Mouse (Mus musculus): ENCODE results near the gene E130308A19Rik.
A peak's percentile ranks its signal among the peaks of the same experiment; 100 is the strongest.

Gene E130308A19Rik

GRCm38 (mm10) chr4:59684306-59684705 is 58.3 kb downstream of the E130308A19Rik start:
- no peak for DNase-seq

- no peak for DNase-seq
These were observed 60.7 kb downstream of the E130308A19Rik start for GRCm38 (mm10) chr4:59686716-59687115.

- DNase-seq = no peak
These were observed 63.0 kb downstream of the E130308A19Rik start for GRCm38 (mm10) chr4:59689055-59689454.

DNA sequence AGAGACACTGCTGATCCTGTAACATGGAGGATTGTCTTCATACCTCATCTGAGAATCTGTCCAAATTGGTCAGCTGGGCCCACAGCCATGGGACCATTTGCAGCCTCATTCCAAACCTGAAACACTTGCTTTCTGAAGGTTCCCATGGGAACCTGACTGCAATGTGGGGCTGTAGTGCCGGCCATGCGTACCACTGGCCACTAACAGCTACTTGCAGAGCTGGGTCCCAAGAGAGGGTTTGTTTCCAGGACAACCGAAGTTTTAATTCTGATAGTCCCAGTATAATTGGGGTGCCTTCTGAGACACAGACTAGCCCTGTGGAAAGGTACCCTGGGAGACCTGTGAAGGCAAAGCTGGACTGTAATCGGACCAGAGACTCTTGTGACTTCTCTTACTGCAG is 64.1 kb downstream of the E130308A19Rik start:
- no peak for DNase-seq

GRCm38 (mm10) chr4:59696846-59697245 is 70.8 kb downstream of the E130308A19Rik start:
- DNase-seq = no peak

GRCm38 (mm10) chr4:59697869-59698268 is 71.9 kb downstream of the E130308A19Rik start:
- DNase-seq = no peak

- no peak for DNase-seq
These were observed 73.2 kb downstream of the E130308A19Rik start for GRCm38 (mm10) chr4:59699014-59699792.

- no peak for DNase-seq
These were observed 83.3 kb downstream of the E130308A19Rik start for GRCm38 (mm10) chr4:59709321-59709720.

- no peak for DNase-seq
These were observed 84.9 kb downstream of the E130308A19Rik start for GRCm38 (mm10) chr4:59710736-59711389.

DNA sequence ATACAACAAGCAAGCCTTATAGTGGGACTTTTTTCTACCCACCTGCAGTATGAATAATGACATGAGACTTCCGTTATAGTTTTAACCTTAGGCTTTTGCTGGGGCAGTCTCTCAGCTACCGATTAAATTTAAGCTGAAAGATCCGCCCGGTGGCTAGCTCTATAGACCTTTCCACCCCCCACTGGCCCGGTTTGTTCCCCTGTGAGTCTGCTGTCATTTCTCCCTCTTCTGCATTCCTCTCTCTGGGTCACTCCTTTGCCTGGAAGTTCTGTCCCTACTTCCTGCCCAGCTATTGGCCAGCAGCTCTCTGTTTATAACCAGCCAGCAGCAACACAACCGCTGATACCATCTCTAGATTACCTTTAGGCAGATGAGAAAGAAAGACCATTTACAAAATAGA is 86.4 kb downstream of the E130308A19Rik start:
- DNase-seq = no peak

GRCm38 (mm10) chr4:59712955-59713354 is 86.9 kb downstream of the E130308A19Rik start:
- DNase-seq = no peak

DNA sequence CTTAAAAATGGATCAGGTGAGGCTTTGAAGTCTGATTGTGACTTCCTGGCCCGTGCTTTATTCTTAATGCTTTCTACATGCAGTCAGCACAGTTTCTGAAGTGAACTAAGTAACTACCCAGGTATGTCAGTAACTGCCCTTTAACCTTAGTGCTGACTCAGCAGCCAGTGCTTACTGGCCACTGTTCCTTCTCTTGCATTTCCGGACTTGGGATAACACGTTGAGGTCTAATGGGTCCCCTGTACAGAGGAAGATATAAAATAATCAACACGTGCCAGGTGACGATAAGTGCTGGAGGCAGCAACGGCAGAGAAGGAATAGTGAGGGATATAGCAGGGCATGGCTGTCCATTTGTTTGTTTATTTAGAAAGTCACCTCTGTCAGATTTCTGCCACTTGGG is 88.5 kb downstream of the E130308A19Rik start:
- no peak for DNase-seq

- DNase-seq = no peak
These were observed 88.9 kb downstream of the E130308A19Rik start for GRCm38 (mm10) chr4:59714926-59715325.

DNA sequence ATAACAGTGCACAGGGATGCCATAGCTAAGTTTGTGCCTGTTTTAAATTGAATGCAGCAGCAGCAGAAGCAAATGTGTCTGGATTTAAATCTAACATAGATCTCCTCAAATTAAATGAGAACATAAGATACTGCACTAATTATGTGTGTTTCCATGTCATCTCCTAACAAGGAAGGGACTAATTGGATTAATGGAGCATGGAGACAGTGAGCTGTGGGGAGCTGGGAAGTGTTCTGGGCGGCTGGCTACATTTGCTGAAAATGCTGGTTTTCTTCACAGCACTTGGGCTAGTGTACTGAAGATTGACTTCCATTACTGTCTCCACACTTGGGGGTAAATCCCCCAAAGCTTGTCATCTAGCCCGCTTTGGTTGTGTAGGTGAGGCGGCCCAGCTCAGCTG is 89.5 kb downstream of the E130308A19Rik start:
- no peak for DNase-seq

GRCm38 (mm10) chr4:59717349-59717748 is 91.3 kb downstream of the E130308A19Rik start:
- DNase-seq = no peak

DNA sequence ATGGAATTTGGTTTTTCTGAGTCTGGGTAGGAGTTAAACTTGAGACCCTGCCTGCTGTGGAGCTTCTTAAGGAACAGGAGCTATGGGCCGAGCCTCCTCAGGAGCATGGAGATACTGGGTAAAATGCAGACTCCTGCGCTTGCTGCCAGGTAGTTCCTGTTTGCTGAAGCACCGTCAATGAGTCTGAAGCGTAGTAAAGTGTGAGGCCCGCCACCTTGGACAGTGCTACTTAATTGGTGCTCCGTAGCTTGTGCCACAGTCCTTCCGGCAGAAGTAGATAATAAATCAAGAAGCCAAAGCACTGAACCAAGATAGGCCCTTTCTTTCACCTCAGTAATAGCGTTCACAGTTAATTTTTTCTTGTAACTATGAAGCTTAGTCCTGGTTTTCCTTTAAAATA is 92.5 kb downstream of the E130308A19Rik start:
- DNase-seq = no peak

- DNase-seq = no peak
These were observed 93.7 kb downstream of the E130308A19Rik start for GRCm38 (mm10) chr4:59719481-59720355.

GRCm38 (mm10) chr4:59721811-59722210 is 95.8 kb downstream of the E130308A19Rik start:
- DNase-seq = no peak

DNA sequence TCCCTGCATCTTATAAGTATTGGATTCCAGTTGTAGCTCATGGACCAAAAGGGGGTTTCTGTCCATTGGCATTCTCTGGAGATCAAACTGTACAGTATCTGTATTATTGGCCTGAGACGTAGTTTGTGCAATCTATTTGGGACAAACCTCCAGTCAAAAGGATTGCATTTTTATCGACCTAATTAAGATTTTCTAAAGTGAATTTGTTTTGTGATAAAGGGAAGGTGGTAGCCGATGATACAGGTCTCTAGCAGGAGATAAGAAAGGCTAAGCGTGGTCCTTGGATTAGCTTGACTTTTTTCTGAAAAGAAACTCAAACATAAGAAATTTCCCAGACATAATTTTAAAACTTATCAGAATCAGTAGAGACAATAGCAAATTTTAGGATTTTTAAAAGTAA is 99.6 kb downstream of the E130308A19Rik start:
- DNase-seq = no peak

GRCm38 (mm10) chr4:59726501-59726900 is 100.5 kb downstream of the E130308A19Rik start:
- peak; percentile 34 for DNase-seq

- no peak for DNase-seq
These were observed 101.3 kb downstream of the E130308A19Rik start for GRCm38 (mm10) chr4:59727187-59727877.

- DNase-seq = no peak
These were observed 101.9 kb downstream of the E130308A19Rik start for GRCm38 (mm10) chr4:59727878-59728261.

- no peak for DNase-seq
These were observed 102.8 kb downstream of the E130308A19Rik start for GRCm38 (mm10) chr4:59728839-59729238.
